Mouse (Mus musculus) myocyte (in vitro differentiated cells): ENCODE measurements at regions not wholly inside any gene's neighbourhood (a gene's known extent, or its start where the extent isn't known, plus 50 kb on each side); places are given as distances from the start of the nearest gene placed in this dataset.

Experiments used
- H3K27me3 ChIP-seq: one replicate; pipeline ENCODE4 v1.6.1; 2011; ENCODE audit not compliant: control insufficient read depth, insufficient read depth, insufficient read length
- H3K36me3 ChIP-seq: one replicate; pipeline ENCODE4 v1.6.1; 2011; ENCODE audit not compliant: control insufficient read depth, insufficient read depth
- H3K4me2 ChIP-seq: one replicate; pipeline ENCODE4 v1.6.1; 2011; ENCODE audit warnings: low read depth, control low read depth
- H3K4me3 ChIP-seq: one replicate; pipeline ENCODE4 v1.5.1; 2011; ENCODE audit warnings: mild to moderate bottlenecking, control low read depth, moderate library complexity
- H3K79me2 ChIP-seq: one replicate; pipeline ENCODE4 v1.6.1; 2011; ENCODE audit not compliant: control insufficient read depth, insufficient read depth
- H3ac ChIP-seq: one replicate; pipeline ENCODE4 v1.6.1; 2011; ENCODE audit not compliant: control insufficient read depth, insufficient read length
- CEBPB ChIP-seq: IDR thresholded peaks from 2 replicates; pipeline ENCODE4 v1.6.1; 2011; ENCODE audit warnings: mild to moderate bottlenecking, moderate library complexity; ENCODE audit not compliant: poor library complexity, insufficient read depth, severe bottlenecking
- E2F4 ChIP-seq: IDR thresholded peaks from one replicate; pipeline ENCODE4 v1.6.1; 2011; ENCODE audit warnings: mild to moderate bottlenecking, control low read depth, moderate library complexity; ENCODE audit not compliant: insufficient read depth
- MAX ChIP-seq: IDR thresholded peaks from one replicate; pipeline ENCODE4 v1.6.1; 2011; ENCODE audit warnings: low read depth, mild to moderate bottlenecking, control low read depth
- MYOD1 ChIP-seq, 3 experiments: IDR thresholded peaks; one replicate each; pipeline ENCODE4 v1.6.1; 2011; ENCODE audit warnings: control low read depth in 2 of 3, low read depth in 2 of 3, mild to moderate bottlenecking in 2 of 3, moderate library complexity in 1 of 3; ENCODE audit not compliant: insufficient read length in 2 of 3, control insufficient read depth in 1 of 3
- MYOG ChIP-seq, 3 experiments: IDR thresholded peaks; one replicate each; pipeline ENCODE4 v1.6.1; 2011; ENCODE audit warnings: control low read depth in 2 of 3, low read depth in 2 of 3, mild to moderate bottlenecking in 2 of 3; ENCODE audit not compliant: insufficient read length in 2 of 3, control insufficient read depth in 1 of 3, insufficient read depth in 1 of 3
- POLR2A ChIP-seq: IDR thresholded peaks from one replicate; pipeline ENCODE4 v1.6.1; 2011; ENCODE audit warnings: low read depth, mild to moderate bottlenecking, control low read depth, moderate library complexity; ENCODE audit not compliant: insufficient read length
- POLR2AphosphoS2 ChIP-seq: IDR thresholded peaks from one replicate; pipeline ENCODE4 v1.6.1; 2011; ENCODE audit warnings: low read depth, control low read depth; ENCODE audit not compliant: insufficient read length
- REST ChIP-seq: IDR thresholded peaks from one replicate; pipeline ENCODE4 v1.6.1; 2011; ENCODE audit warnings: mild to moderate bottlenecking, control low read depth, moderate library complexity; ENCODE audit not compliant: insufficient read depth, insufficient read length
- SRF ChIP-seq: IDR thresholded peaks from one replicate; pipeline ENCODE4 v1.6.1; 2011; ENCODE audit warnings: low read depth; ENCODE audit not compliant: control insufficient read depth, insufficient read length
- TCF12 ChIP-seq: IDR thresholded peaks from one replicate; pipeline ENCODE4 v1.6.1; 2011; ENCODE audit warnings: mild to moderate bottlenecking, control low read depth; ENCODE audit not compliant: poor library complexity, insufficient read depth, severe bottlenecking
- TCF3 ChIP-seq: IDR thresholded peaks from one replicate; pipeline ENCODE4 v1.6.1; 2011; ENCODE audit warnings: low read depth, control low read depth; ENCODE audit not compliant: insufficient read length
- USF1 ChIP-seq: IDR thresholded peaks from one replicate; pipeline ENCODE4 v1.6.1; 2011; ENCODE audit warnings: low read depth, mild to moderate bottlenecking, control low read depth, moderate library complexity

GRCm38 (mm10) chr3:27769438-27769837, 58.3 kb upstream of the Fndc3b start:
- no peaks in the 10 kb centered on the region for H3K36me3 ChIP-seq
- no peaks in the 10 kb centered on the region for H3K27me3 ChIP-seq
- H3K4me3 ChIP-seq = no peak overlapping the region
- TF ChIP-seq USF1 = no peak
- TF ChIP-seq SRF = no peak
- TF ChIP-seq POLR2AphosphoS2 = no peak
- no peak for TF ChIP-seq MYOG (IDR thresholded peaks at IDR 0.05; ENCODE audit: control insufficient read depth in 1 of 3, insufficient read depth in 1 of 3, insufficient read length in 2 of 3, low read depth in 2 of 3)
- no peak for TF ChIP-seq E2F4
- no peak for TF ChIP-seq REST
- TF ChIP-seq TCF3 = no peak
- no peak for TF ChIP-seq POLR2A
- TF ChIP-seq MAX = no peak
- no peak for TF ChIP-seq MYOD1 (IDR thresholded peaks at IDR 0.05; ENCODE audit: control insufficient read depth in 1 of 3, insufficient read length in 2 of 3, low read depth in 2 of 3)
- H3K4me2 ChIP-seq = no peak overlapping the region
- no peaks in the 10 kb centered on the region for H3K79me2 ChIP-seq
- H3ac ChIP-seq = no peak overlapping the region

GRCm38 (mm10) chr3:27767188-27767587, 56.1 kb upstream of the Fndc3b start:
- Histone ChIP-seq H3ac (no peak overlapping the region), H3K27me3 (no peaks in the 10 kb centered on the region), H3K79me2 (no peaks in the 10 kb centered on the region), H3K36me3 (no peaks in the 10 kb centered on the region), H3K4me3 (no peak overlapping the region), H3K4me2 (no peak overlapping the region)
- TF ChIP-seq MAX (no peak), MYOG (IDR thresholded peaks at IDR 0.05; ENCODE audit: control insufficient read depth in 1 of 3, insufficient read depth in 1 of 3, insufficient read length in 2 of 3, low read depth in 2 of 3) (no peak), POLR2AphosphoS2 (no peak), MYOD1 (IDR thresholded peaks at IDR 0.05; ENCODE audit: control insufficient read depth in 1 of 3, insufficient read length in 2 of 3, low read depth in 2 of 3) (no peak), POLR2A (no peak), E2F4 (no peak), REST (no peak), TCF3 (no peak), SRF (no peak), USF1 (no peak), CEBPB (no peak), TCF12 (no peak)

GRCm38 (mm10) chr3:27766421-27766820, 55.3 kb upstream of the Fndc3b start:
- Histone ChIP-seq H3K36me3 (no peaks in the 10 kb centered on the region), H3K4me2 (no peak overlapping the region), H3K4me3 (no peak overlapping the region), H3K79me2 (no peaks in the 10 kb centered on the region), H3ac (no peak overlapping the region), H3K27me3 (no peaks in the 10 kb centered on the region)
- TF ChIP-seq POLR2AphosphoS2 (no peak), SRF (no peak), MAX (no peak), TCF3 (no peak), MYOG (IDR thresholded peaks at IDR 0.05; ENCODE audit: control insufficient read depth in 1 of 3, insufficient read depth in 1 of 3, insufficient read length in 2 of 3, low read depth in 2 of 3) (no peak), POLR2A (no peak), E2F4 (no peak), TCF12 (no peak), CEBPB (no peak), USF1 (no peak), MYOD1 (IDR thresholded peaks at IDR 0.05; ENCODE audit: control insufficient read depth in 1 of 3, insufficient read length in 2 of 3, low read depth in 2 of 3) (no peak), REST (no peak)

- H3K4me2 ChIP-seq = peak overlapping the region; percentile 31
- no peaks in the 10 kb centered on the region for H3K36me3 ChIP-seq
- no peaks in the 10 kb centered on the region for H3K79me2 ChIP-seq
- H3ac ChIP-seq = no peak overlapping the region
- H3K27me3 ChIP-seq = no peaks in the 10 kb centered on the region
- TF ChIP-seq MYOG (IDR thresholded peaks at IDR 0.05; ENCODE audit: control insufficient read depth in 1 of 3, insufficient read depth in 1 of 3, insufficient read length in 2 of 3, low read depth in 2 of 3) = no peak
- peak; percentile 99 for TF ChIP-seq CEBPB
- no peak overlapping the region for H3K4me3 ChIP-seq
Observed at GRCm38 (mm10) chr3:27765929-27766328, 54.8 kb upstream of the Fndc3b start.

- H3K36me3 ChIP-seq = no peaks in the 10 kb centered on the region
- no peaks in the 10 kb centered on the region for H3K27me3 ChIP-seq
- H3ac ChIP-seq = no peak overlapping the region
- H3K79me2 ChIP-seq = no peaks in the 10 kb centered on the region
- H3K4me3 ChIP-seq = no peak overlapping the region
- TF ChIP-seq TCF12 (no peak), TCF3 (no peak), SRF (no peak), CEBPB (no peak), POLR2A (no peak), USF1 (no peak), MAX (no peak), POLR2AphosphoS2 (no peak), REST (no peak), MYOG (IDR thresholded peaks at IDR 0.05; ENCODE audit: control insufficient read depth in 1 of 3, insufficient read depth in 1 of 3, insufficient read length in 2 of 3, low read depth in 2 of 3) (no peak), MYOD1 (IDR thresholded peaks at IDR 0.05; ENCODE audit: control insufficient read depth in 1 of 3, insufficient read length in 2 of 3, low read depth in 2 of 3) (no peak), E2F4 (no peak)
- no peak overlapping the region for H3K4me2 ChIP-seq
Observed at GRCm38 (mm10) chr3:27764556-27764955, 53.4 kb upstream of the Fndc3b start.
